Mouse (Mus musculus) layer of hippocampus, adult 9-11 months (tissue): ENCODE measurements around the gene Mfsd4b1.

Experiments used
- DNase-seq: peaks from one replicate; pipeline ENCODE4 v3.0.0; 2022

The Mfsd4b1 gene

GRCm38 (mm10) chr10:39958266-39958665, 66.8 kb downstream of the Mfsd4b1 start:
- no peak for DNase-seq

DNA sequence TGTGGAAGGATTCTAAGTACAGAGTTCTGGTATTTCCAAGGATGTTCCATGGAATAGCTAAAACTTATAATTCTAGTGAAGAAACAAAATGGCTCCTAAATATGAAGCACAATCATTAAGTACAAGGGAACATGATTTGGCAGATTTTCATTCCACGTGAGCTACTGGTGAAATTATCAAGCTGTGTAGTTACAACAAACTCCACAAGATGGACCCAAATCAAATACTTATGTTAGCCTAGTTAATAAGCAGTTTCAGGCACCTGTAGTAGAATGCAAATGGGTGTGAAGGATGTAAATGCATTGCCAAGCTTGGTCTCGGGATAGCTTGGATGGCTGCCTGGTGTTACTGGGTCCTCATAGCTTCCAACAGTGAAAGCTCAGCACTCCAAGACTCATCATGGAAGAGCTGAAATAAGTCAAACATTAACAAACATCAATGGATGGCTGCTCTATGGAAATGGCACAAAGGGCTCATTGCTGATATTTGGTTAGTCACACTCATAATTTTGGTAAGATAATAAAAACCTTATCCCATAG, 68.7 kb downstream of the Mfsd4b1 start:
- DNase-seq = no peak

- no peak for DNase-seq
Measured at GRCm38 (mm10) chr10:39955163-39955562, 69.9 kb downstream of the Mfsd4b1 start.
